Comparison of ENCODE assay signal across 8 mouse cellular contexts in genomic region chr3:95732744-95733521, GRCm38 (mm10). TPM values are rescaled to one million over a fixed set of nuclear protein-coding genes. Genes with fewer than 3 reads are reported as not detected.
A peak's percentile ranks its signal among the peaks of the same experiment; 100 is the strongest.
DNase-seq lines count a peak whose midpoint lies in the region; ATAC-seq and TF ChIP-seq lines count a peak whose summit lies in the region.

No protein-coding gene starts in this region.

- no peak for TF ChIP-seq CTCF in liver, postnatal 0 days (IDR thresholded peaks at IDR 0.05; ENCODE audit: low read depth)

- ATAC-seq in heart, embryonic 13.5 days (ENCODE audit: extremely low read depth, insufficient number of reproducible peaks, low FRiP score, low TSS enrichment): no peak
- ATAC-seq in liver, postnatal 0 days: peak; percentile 73
- ATAC-seq in midbrain, embryonic 11.5 days (ENCODE audit: low FRiP score): no peak
- no peak for ATAC-seq in forebrain, embryonic 11.5 days (replicated peaks; ENCODE audit: low FRiP score)

- H3K4me3 ChIP-seq in heart, embryonic 13.5 days: no peak overlapping the region
- H3K4me3 ChIP-seq in liver, postnatal 0 days (ENCODE audit: low read depth, low read length): no peak overlapping the region
- no peak overlapping the region for H3K4me3 ChIP-seq in midbrain, embryonic 11.5 days (ENCODE audit: low read depth, low read length)
- no peak overlapping the region for H3K4me3 ChIP-seq in forebrain, embryonic 10.5 days
- H3K4me3 ChIP-seq in forebrain, embryonic 11.5 days (ENCODE audit: low read depth, low read length): no peak overlapping the region

- no peaks in the 10 kb centered on the region for H3K9me3 ChIP-seq in heart, embryonic 13.5 days
- no peaks in the 10 kb centered on the region for H3K9me3 ChIP-seq in liver, postnatal 0 days (ENCODE audit: low read length)
- H3K9me3 ChIP-seq in midbrain, embryonic 11.5 days (ENCODE audit: control insufficient read depth, low read length): no peaks in the 10 kb centered on the region
- no peaks in the 10 kb centered on the region for H3K9me3 ChIP-seq in forebrain, embryonic 10.5 days
- no peaks in the 10 kb centered on the region for H3K9me3 ChIP-seq in forebrain, embryonic 11.5 days (ENCODE audit: control insufficient read depth, low read length)

- peak overlapping the region; percentile 14; the same call in 1 of the 2 replicates for H3K9ac ChIP-seq in heart, embryonic 13.5 days
- no peak overlapping the region for H3K9ac ChIP-seq in liver, postnatal 0 days (replicated peaks)
- no peak overlapping the region for H3K9ac ChIP-seq in midbrain, embryonic 11.5 days (ENCODE audit: low read length)
- H3K9ac ChIP-seq in forebrain, embryonic 11.5 days (ENCODE audit: low read length): no peak overlapping the region

- no peak overlapping the region for H3K4me2 ChIP-seq in heart, embryonic 13.5 days
- H3K4me2 ChIP-seq in liver, postnatal 0 days (ENCODE audit: low read depth, low read length): no peak overlapping the region
- H3K4me2 ChIP-seq in midbrain, embryonic 11.5 days: no peak overlapping the region
- no peak overlapping the region for H3K4me2 ChIP-seq in forebrain, embryonic 11.5 days (ENCODE audit: low read depth, low read length, severe bottlenecking)

- H3K36me3 ChIP-seq in heart, embryonic 13.5 days: peaks cover 30% of the 10 kb centered on the region
- peaks cover 8% of the 10 kb centered on the region for H3K36me3 ChIP-seq in liver, postnatal 0 days (replicated peaks; ENCODE audit: insufficient read depth, low read length)
- H3K36me3 ChIP-seq in midbrain, embryonic 11.5 days (ENCODE audit: control insufficient read depth, insufficient read depth, low read length): peaks cover 3% of the 10 kb centered on the region; the same call in 1 of the 2 replicates
- peaks cover 46% of the 10 kb centered on the region for H3K36me3 ChIP-seq in forebrain, embryonic 10.5 days (replicated peaks)
- no peaks in the 10 kb centered on the region; the same call in 1 of the 2 replicates for H3K36me3 ChIP-seq in forebrain, embryonic 11.5 days (ENCODE audit: control insufficient read depth, insufficient read depth, low read length)

- DNase-seq in 3134 (ENCODE audit: extremely low read depth, insufficient read length, low spot score) (peak; percentile 77), adipocyte (ENCODE audit: low spot score) (peak; percentile 90)
- DNase-seq in liver, postnatal 0 days: peak; percentile 55
- DNase-seq in right cerebral cortex, adult 18-20 months: no peak
- no peak for DNase-seq in midbrain, embryonic 11.5 days (ENCODE audit: low spot score, missing footprints)
- no peak for DNase-seq in forebrain, embryonic 10.5 days (ENCODE audit: extremely low spot score, low spot score)
- DNase-seq in forebrain, embryonic 11.5 days (ENCODE audit: low spot score): no peak

- TF ChIP-seq EP300 in liver, postnatal 0 days (IDR thresholded peaks at IDR 0.05; ENCODE audit: low read depth): no peak

- WGBS in heart, embryonic 13.5 days: 54% methylated on average over 11 of the region's 11 CpGs
- 67% methylated on average over 11 of the region's 11 CpGs for WGBS in liver, postnatal 0 days (ENCODE audit: insufficient replicate concordance)
- 79% methylated on average over 11 of the region's 11 CpGs for WGBS in midbrain, embryonic 11.5 days
- 91% methylated on average over 11 of the region's 11 CpGs for WGBS in forebrain, embryonic 10.5 days
- WGBS in forebrain, embryonic 11.5 days: 87% methylated on average over 11 of the region's 11 CpGs

- H3K4me1 ChIP-seq in heart, embryonic 13.5 days: peaks cover 38% of the 10 kb centered on the region
- H3K4me1 ChIP-seq in liver, postnatal 0 days (ENCODE audit: insufficient read depth): peaks cover 17% of the 10 kb centered on the region
- H3K4me1 ChIP-seq in midbrain, embryonic 11.5 days (ENCODE audit: control insufficient read depth, insufficient read depth, low read length): no peaks in the 10 kb centered on the region
- H3K4me1 ChIP-seq in forebrain, embryonic 10.5 days: peaks cover 18% of the 10 kb centered on the region
- H3K4me1 ChIP-seq in forebrain, embryonic 11.5 days (replicated peaks; ENCODE audit: control insufficient read depth, insufficient read depth, low read length): no peaks in the 10 kb centered on the region

- peak overlapping the region; percentile 74 for H3K27ac ChIP-seq in heart, embryonic 13.5 days (replicated peaks)
- H3K27ac ChIP-seq in liver, postnatal 0 days (ENCODE audit: low read depth): peak overlapping the region; percentile 55
- no peak overlapping the region for H3K27ac ChIP-seq in midbrain, embryonic 11.5 days (ENCODE audit: low read depth, low read length)
- H3K27ac ChIP-seq in forebrain, embryonic 10.5 days: no peak overlapping the region
- no peak overlapping the region for H3K27ac ChIP-seq in forebrain, embryonic 11.5 days (ENCODE audit: low read depth, low read length)

- H3K27me3 ChIP-seq in heart, embryonic 13.5 days (replicated peaks): no peaks in the 10 kb centered on the region
- no peaks in the 10 kb centered on the region for H3K27me3 ChIP-seq in liver, postnatal 0 days (ENCODE audit: insufficient read depth, low read length)
- H3K27me3 ChIP-seq in midbrain, embryonic 11.5 days (ENCODE audit: control insufficient read depth, insufficient read depth, low read length): no peaks in the 10 kb centered on the region
- H3K27me3 ChIP-seq in forebrain, embryonic 10.5 days (ENCODE audit: poor library complexity, severe bottlenecking): no peaks in the 10 kb centered on the region
- H3K27me3 ChIP-seq in forebrain, embryonic 11.5 days (ENCODE audit: control insufficient read depth, insufficient read depth, low read length): no peaks in the 10 kb centered on the region

RNA-seq across cellular contexts. Expression of gene Ecm1, which starts 6.4 kb away (rescaled TPM):
- 61.1 and 68.7 TPM in 2 replicates for polyA plus RNA-seq in heart, embryonic 13.5 days (2015; fragmentation: Nextera tagmentation; extraction: Ambion mirVana)
- polyA plus RNA-seq in liver, postnatal 0 days (2015; fragmentation: Nextera tagmentation; extraction: Ambion mirVana): 81.2 and 90.1 TPM in 2 replicates
- 15.4 and 18.0 TPM in 2 replicates for polyA plus RNA-seq in midbrain, embryonic 11.5 days (2014; fragmentation: Nextera tagmentation; extraction: Ambion mirVana)
- 11.1 and 12.4 TPM in 2 replicates for polyA plus RNA-seq in forebrain, embryonic 10.5 days (2016; fragmentation: Nextera tagmentation; extraction: Ambion mirVana)
- polyA plus RNA-seq in forebrain, embryonic 11.5 days (2014; fragmentation: Nextera tagmentation; extraction: Ambion mirVana): 17.2 and 19.4 TPM in 2 replicates

RNA-seq across cellular contexts. Expression of gene Tars2, which starts 27.1 kb away (rescaled TPM):
- 39.5 and 40.0 TPM in 2 replicates for polyA plus RNA-seq in heart, embryonic 13.5 days (2015; fragmentation: Nextera tagmentation; extraction: Ambion mirVana)
- polyA plus RNA-seq in liver, postnatal 0 days (2015; fragmentation: Nextera tagmentation; extraction: Ambion mirVana): 16.4 and 21.0 TPM in 2 replicates
- 47.9 and 49.6 TPM in 2 replicates for polyA plus RNA-seq in midbrain, embryonic 11.5 days (2014; fragmentation: Nextera tagmentation; extraction: Ambion mirVana)
- 76.5 and 76.9 TPM in 2 replicates for polyA plus RNA-seq in forebrain, embryonic 10.5 days (2016; fragmentation: Nextera tagmentation; extraction: Ambion mirVana)
- 54.9 and 61.6 TPM in 2 replicates for polyA plus RNA-seq in forebrain, embryonic 11.5 days (2014; fragmentation: Nextera tagmentation; extraction: Ambion mirVana)

RNA-seq across cellular contexts. Expression of gene Adamtsl4, which starts 45.2 kb away (rescaled TPM):
- polyA plus RNA-seq in heart, embryonic 13.5 days (2015; fragmentation: Nextera tagmentation; extraction: Ambion mirVana): 4.8 and 7.3 TPM in 2 replicates
- polyA plus RNA-seq in liver, postnatal 0 days (2015; fragmentation: Nextera tagmentation; extraction: Ambion mirVana): 2.5 and 2.6 TPM in 2 replicates
- 0.28 and 0.52 TPM in 2 replicates for polyA plus RNA-seq in midbrain, embryonic 11.5 days (2014; fragmentation: Nextera tagmentation; extraction: Ambion mirVana)
- 0.84 and 1.6 TPM in 2 replicates for polyA plus RNA-seq in forebrain, embryonic 10.5 days (2016; fragmentation: Nextera tagmentation; extraction: Ambion mirVana)
- 0.64 and 1.6 TPM in 2 replicates for polyA plus RNA-seq in forebrain, embryonic 11.5 days (2014; fragmentation: Nextera tagmentation; extraction: Ambion mirVana)

Comparison
In these comparisons a context has a peak if more than half of its experiments do, and no peak if none do; other contexts are left out.
1. DNase-seq: peak in 3134 (single experiment), adipocyte (single experiment) and liver, postnatal 0 days (single experiment); none in right cerebral cortex, adult 18-20 months (single experiment), midbrain, embryonic 11.5 days (single experiment), forebrain, embryonic 10.5 days (single experiment) and forebrain, embryonic 11.5 days (single experiment).
2. H3K27ac ChIP-seq: peak in heart, embryonic 13.5 days (single experiment) and liver, postnatal 0 days (single experiment); none in midbrain, embryonic 11.5 days (single experiment), forebrain, embryonic 10.5 days (single experiment) and forebrain, embryonic 11.5 days (single experiment).